Mouse (Mus musculus) thymus, adult 2 months (tissue): ENCODE measurements around the gene Srbd1.

Source experiments
- CTCF ChIP-seq: fragments of 200-500 bp; IDR thresholded peaks from 2 replicates; pipeline ENCODE4 v1.5.1; 2012; ENCODE audit warnings: mild to moderate bottlenecking, control low read depth, low read length, moderate library complexity, borderline replicate concordance; ENCODE audit not compliant: control insufficient read depth, poor library complexity, insufficient read depth; ENCODE audit errors: extremely low read depth
- POLR2A ChIP-seq: fragments of 200-500 bp; IDR thresholded peaks from 2 replicates; pipeline ENCODE4 v1.6.1; 2012; ENCODE audit warnings: mild to moderate bottlenecking, low read length, control low read depth, moderate library complexity; ENCODE audit not compliant: control insufficient read depth, poor library complexity, insufficient read depth; ENCODE audit errors: extremely low read depth

- TF ChIP-seq CTCF (no peak), POLR2A (no peak)
Observed at GRCm38 (mm10) chr17:86150867-86151348, 5.9 kb upstream of the Srbd1 start.
